Mouse (Mus musculus): ENCODE measurements at regions not wholly inside any gene's neighbourhood (a gene's known extent, or its start where the extent isn't known, plus 50 kb on each side); places are given as distances from the start of the nearest gene placed in this dataset.
"Not testable (repeated sequence)": the region's sequence is repeated elsewhere in the genome, so short reads cannot be mapped to it uniquely, and the experiment has no call there.

DNA sequence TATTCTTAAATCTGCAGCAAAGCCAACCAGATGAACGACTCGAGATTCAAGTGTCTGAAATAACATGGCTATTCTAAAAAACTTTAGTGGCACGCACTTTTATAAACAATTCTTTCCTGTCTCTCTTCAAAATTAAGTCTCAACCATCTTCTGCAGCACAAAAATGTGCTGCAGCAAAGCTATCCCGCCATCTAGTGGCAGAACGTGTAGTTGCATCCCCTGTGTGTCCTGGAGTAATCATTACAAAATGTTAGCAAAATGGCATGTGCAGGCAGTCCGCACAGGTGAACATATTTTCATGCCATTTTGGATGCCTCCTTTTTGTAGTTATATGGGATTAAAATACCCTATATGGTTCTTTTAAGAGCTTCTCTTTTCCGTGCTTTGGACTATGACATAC is 293.1 kb upstream of the Slc7a14 start:
- no peak overlapping the region for H3K4me2 ChIP-seq
- WGBS, result 22% methylated on average over 7 of the region's 7 CpGs
- peak; percentile 78 for ATAC-seq

DNA sequence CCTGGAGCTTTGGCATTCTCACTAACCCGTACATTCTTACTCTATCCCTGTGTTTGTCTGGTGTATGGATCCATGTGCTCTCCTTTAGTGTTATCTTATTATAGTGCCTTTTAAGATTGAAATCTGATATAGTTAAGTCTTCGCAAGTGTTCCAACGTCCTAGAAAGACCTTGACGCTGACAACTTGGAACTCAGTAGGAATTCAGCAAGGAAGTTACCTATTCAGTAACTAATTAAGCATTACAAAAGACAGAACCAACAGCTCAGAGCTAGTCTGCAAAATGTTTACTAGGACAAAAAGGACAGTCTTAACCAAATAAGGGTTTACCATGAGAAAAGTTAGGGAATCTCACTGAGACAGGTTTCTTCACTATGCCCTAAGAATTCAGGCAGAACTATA is 286.4 kb upstream of the Slc7a14 start:
- ATAC-seq; H3K4me1 ChIP-seq; H3K4me3 ChIP-seq; H3K27me3 ChIP-seq; H3K4me2 ChIP-seq; H3K27ac ChIP-seq; H3K9ac ChIP-seq; H3K9me3 ChIP-seq (replicated peaks); H3K36me3 ChIP-seq (ENCODE audit: poor library complexity, severe bottlenecking): not testable (repeated sequence)
- WGBS, result 66% methylated on average over 4 of the region's 4 CpGs

More for the DNA sequence above, 293.1 kb upstream of the Slc7a14 start:
- no peak overlapping the region for H3K4me3 ChIP-seq
- H3K4me1 ChIP-seq, result no peaks in the 10 kb centered on the region
- no peaks in the 10 kb centered on the region for H3K36me3 ChIP-seq (ENCODE audit: poor library complexity, severe bottlenecking)
- no peaks in the 10 kb centered on the region for H3K9me3 ChIP-seq (replicated peaks)
- no peak overlapping the region for H3K9ac ChIP-seq
- no peak overlapping the region for H3K27ac ChIP-seq
- no peaks in the 10 kb centered on the region for H3K27me3 ChIP-seq

- H3K4me1 ChIP-seq, result no peaks in the 10 kb centered on the region
- 62% methylated on average over 2 of the region's 2 CpGs for WGBS
- ATAC-seq, result no peak
- H3K9ac ChIP-seq, result no peak overlapping the region
- no peak overlapping the region for H3K4me2 ChIP-seq
- no peak overlapping the region for H3K27ac ChIP-seq
- H3K36me3 ChIP-seq (ENCODE audit: poor library complexity, severe bottlenecking), result no peaks in the 10 kb centered on the region
- H3K27me3 ChIP-seq, result no peaks in the 10 kb centered on the region
- H3K4me3 ChIP-seq, result no peak overlapping the region
- no peaks in the 10 kb centered on the region for H3K9me3 ChIP-seq (replicated peaks)
Measured at GRCm38 (mm10) chr3:31585971-31586370, 275.8 kb upstream of the Slc7a14 start.

DNA sequence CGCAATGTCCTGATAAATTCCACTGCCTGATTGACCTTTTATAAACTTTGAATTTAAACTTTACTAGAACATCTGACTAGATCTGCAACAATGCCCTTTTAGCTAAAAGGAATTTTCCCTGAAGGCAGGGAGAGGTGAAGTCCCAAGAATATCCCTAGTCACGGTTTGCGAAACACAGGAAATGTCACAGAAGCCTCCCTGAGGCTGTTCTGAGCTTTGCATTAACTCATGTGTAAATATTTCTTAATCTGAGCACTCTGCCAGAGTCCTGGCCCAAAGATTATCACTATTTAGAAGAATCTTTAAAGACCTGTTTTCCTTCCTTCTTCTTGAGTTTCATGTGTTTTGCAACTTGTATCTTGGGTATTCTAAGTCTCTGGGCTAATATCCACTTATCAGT is 263.7 kb upstream of the Slc7a14 start:
- Histone ChIP-seq H3K27ac (no peak overlapping the region), H3K4me2 (no peak overlapping the region), H3K4me1 (no peaks in the 10 kb centered on the region), H3K9me3 (replicated peaks) (peaks cover 5% of the 10 kb centered on the region; the same call in 1 of the 2 replicates), H3K4me3 (no peak overlapping the region), H3K27me3 (no peaks in the 10 kb centered on the region), H3K36me3 (ENCODE audit: poor library complexity, severe bottlenecking) (no peaks in the 10 kb centered on the region), H3K9ac (no peak overlapping the region)
- no peak for ATAC-seq
- 95% methylated on average over 3 of the region's 3 CpGs for WGBS
